Comparison of ENCODE assay signal across 8 mouse cellular contexts in the genomic region with DNA sequence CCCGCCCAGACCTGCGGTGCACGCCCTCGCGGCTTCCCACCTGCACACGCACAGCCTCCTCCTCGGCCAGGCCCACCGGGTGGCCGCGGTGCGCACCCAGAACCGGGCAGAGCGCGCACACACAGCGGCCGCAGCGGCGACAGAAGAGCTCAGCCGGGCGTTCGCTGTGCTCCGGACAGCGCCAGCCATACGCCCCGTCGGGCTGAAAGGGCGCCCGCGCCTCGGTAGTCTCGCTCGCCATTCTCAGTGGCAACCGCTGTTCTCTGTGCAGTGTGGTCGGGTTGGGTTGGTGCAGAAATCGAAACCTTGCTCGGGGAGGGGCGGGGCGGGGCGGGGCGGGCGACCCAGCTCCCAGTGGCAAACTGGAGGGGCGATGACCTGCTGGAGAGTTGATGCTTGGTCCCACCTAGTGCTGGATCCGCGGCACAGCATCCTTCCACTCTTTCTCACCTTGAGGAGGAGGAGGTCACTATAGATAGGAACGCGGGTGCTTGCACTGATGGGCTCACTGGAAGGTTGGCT. TPM values are rescaled to one million over a fixed set of nuclear protein-coding genes. Genes with fewer than 3 reads are reported as not detected.
DNase-seq lines count a peak whose midpoint lies in the region; ATAC-seq and TF ChIP-seq lines count a peak whose summit lies in the region.

A gene (minus strand): TSS at position 302 of the 522 bp plus-strand sequence.

- peak; percentile 23 to 48 for DNase-seq in adrenal gland, adult 18-20 months (ENCODE audit: low spot score in 2 of 2)
- no peak for DNase-seq in adrenal gland, adult 8-10 months
- peak; percentile 60 for DNase-seq in adrenal gland, postnatal 14 days
- DNase-seq in intestine, embryonic 14.5 days (ENCODE audit: low spot score), result peak; percentile 72
- peak; percentile 59 for DNase-seq in lung, adult 2 months
- DNase-seq in layer of hippocampus, adult 9-10 months (ENCODE audit: low spot score), result no peak

- H3K9me3 ChIP-seq in forebrain, embryonic 16.5 days (ENCODE audit: control insufficient read depth, low read length), result no peaks in the 10 kb centered on the region
- H3K9me3 ChIP-seq in intestine, embryonic 14.5 days (ENCODE audit: control insufficient read depth, low read length), result no peaks in the 10 kb centered on the region
- no peaks in the 10 kb centered on the region for H3K9me3 ChIP-seq in neural tube, embryonic 14.5 days (ENCODE audit: control insufficient read depth, low read length)

- H3K9ac ChIP-seq in forebrain, embryonic 16.5 days (replicated peaks; ENCODE audit: low read depth, low read length), result peak within 1 kb of the TSS; percentile 53
- peak within 1 kb of the TSS; percentile 40; the same call in 1 of the 2 replicates for H3K9ac ChIP-seq in intestine, embryonic 14.5 days (ENCODE audit: low read length)
- peak within 1 kb of the TSS; percentile 34; the same call in 1 of the 2 replicates for H3K9ac ChIP-seq in neural tube, embryonic 14.5 days (replicated peaks; ENCODE audit: low read depth, low read length)

- H3K4me1 ChIP-seq in forebrain, embryonic 16.5 days (replicated peaks; ENCODE audit: control insufficient read depth, insufficient read depth, low read length), result peaks cover 12% of the 10 kb centered on the region
- H3K4me1 ChIP-seq in intestine, embryonic 14.5 days (replicated peaks; ENCODE audit: control insufficient read depth, insufficient read depth, low read length), result no peaks in the 10 kb centered on the region
- H3K4me1 ChIP-seq in lung, adult 2 months (ENCODE audit: control insufficient read depth, insufficient read depth, low read length), result no peaks in the 10 kb centered on the region
- peaks cover 3% of the 10 kb centered on the region; the same call in 1 of the 2 replicates for H3K4me1 ChIP-seq in neural tube, embryonic 14.5 days (ENCODE audit: control insufficient read depth, insufficient read depth, low read length)

- WGBS in forebrain, embryonic 16.5 days, result under 1% methylated on average over 45 of the region's 46 CpGs
- WGBS in intestine, embryonic 14.5 days, result under 1% methylated on average over 46 of the region's 46 CpGs
- under 1% methylated on average over 44 of the region's 46 CpGs for WGBS in lung, adult 2 months
- WGBS in neural tube, embryonic 14.5 days, result 2% methylated on average over 45 of the region's 46 CpGs

- ATAC-seq in forebrain, embryonic 16.5 days, result peak; percentile 47; the same call in 1 of the 2 replicates
- peak; percentile 83 for ATAC-seq in intestine, embryonic 14.5 days (replicated peaks; ENCODE audit: low FRiP score, low TSS enrichment, low read depth)
- ATAC-seq in neural tube, embryonic 14.5 days (ENCODE audit: low read depth), result peak; percentile 60

- H3K36me3 ChIP-seq in forebrain, embryonic 16.5 days (ENCODE audit: control insufficient read depth, insufficient read depth), result no peaks in the 10 kb centered on the region
- no peaks in the 10 kb centered on the region for H3K36me3 ChIP-seq in intestine, embryonic 14.5 days (ENCODE audit: control insufficient read depth, insufficient read depth, low read length)
- no peaks in the 10 kb centered on the region for H3K36me3 ChIP-seq in neural tube, embryonic 14.5 days (ENCODE audit: control insufficient read depth, insufficient read depth, low read length)

- TF ChIP-seq CTCF in lung, adult 2 months (IDR thresholded peaks at IDR 0.05; ENCODE audit: insufficient read depth, low read length), result peak; percentile 60

- TF ChIP-seq POLR2A in lung, adult 2 months (IDR thresholded peaks at IDR 0.05; ENCODE audit: borderline replicate concordance, extremely low read depth, low read depth, low read length), result peak; percentile 59; the same call in 1 of the 2 replicates

- peak within 1 kb of the TSS; percentile 62 for H3K4me2 ChIP-seq in forebrain, embryonic 16.5 days (ENCODE audit: low read length)
- H3K4me2 ChIP-seq in intestine, embryonic 14.5 days (ENCODE audit: low read length), result peak within 1 kb of the TSS; percentile 57
- H3K4me2 ChIP-seq in neural tube, embryonic 14.5 days (ENCODE audit: low read depth, low read length), result peak within 1 kb of the TSS; percentile 60

- peak within 1 kb of the TSS; percentile 45 for H3K4me3 ChIP-seq in forebrain, embryonic 16.5 days (replicated peaks; ENCODE audit: low read length)
- H3K4me3 ChIP-seq in intestine, embryonic 14.5 days (ENCODE audit: low read depth, low read length), result peak within 1 kb of the TSS; percentile 44
- peak within 1 kb of the TSS; percentile 63 for H3K4me3 ChIP-seq in lung, adult 2 months (replicated peaks; ENCODE audit: extremely low read depth, low read depth, low read length)
- peak within 1 kb of the TSS; percentile 35 for H3K4me3 ChIP-seq in neural tube, embryonic 14.5 days (ENCODE audit: low read depth, low read length)

- peaks cover 35% of the 10 kb centered on the region for H3K27me3 ChIP-seq in forebrain, embryonic 16.5 days (replicated peaks; ENCODE audit: control insufficient read depth, insufficient read depth, low read length)
- peaks cover 35% of the 10 kb centered on the region for H3K27me3 ChIP-seq in intestine, embryonic 14.5 days (replicated peaks; ENCODE audit: control insufficient read depth, insufficient read depth, low read length)
- peaks cover 21% of the 10 kb centered on the region for H3K27me3 ChIP-seq in neural tube, embryonic 14.5 days (ENCODE audit: control insufficient read depth, insufficient read depth, low read length)

- no peak within 1 kb of the TSS for H3K27ac ChIP-seq in forebrain, embryonic 16.5 days (ENCODE audit: low read length)
- 0 out of 2 replicates have a peak within 1 kb of the TSS, but pooled peaks have one; percentile 19 for H3K27ac ChIP-seq in intestine, embryonic 14.5 days (ENCODE audit: low read depth)
- H3K27ac ChIP-seq in neural tube, embryonic 14.5 days (ENCODE audit: low read depth, low read length), result no peak within 1 kb of the TSS

RNA-seq across cellular contexts. Expression of the gene that starts here (rescaled TPM):
- 1 to 10 TPM; 4.7 to 5.0 TPM for total RNA-seq in adrenal gland, adult 18-20 months (2021)
- total RNA-seq in adrenal gland, adult 8-10 months (2022), result 10 to 100 TPM in 2 of 4 experiments, 1 to 10 TPM in 2; 5.1 to 12.2 (median 8.2) TPM
- 7.7 and 8.0 TPM in 2 replicates for total RNA-seq in adrenal gland, postnatal 14 days (2021)
- 0.85 and 1.4 TPM in 2 replicates for polyA plus RNA-seq in forebrain, embryonic 16.5 days (2015; fragmentation: Nextera tagmentation; extraction: Ambion mirVana)
- 10.1 and 11.4 TPM in 2 replicates for polyA plus RNA-seq in intestine, embryonic 14.5 days (2014; fragmentation: Nextera tagmentation; extraction: Ambion mirVana)
- 14.6 and 24.7 TPM in 2 replicates for polyA plus RNA-seq in lung, adult 2 months (2012; rRNA removed)
- 1.1 and 1.4 TPM in 2 replicates for polyA plus RNA-seq in neural tube, embryonic 14.5 days (2014; fragmentation: Nextera tagmentation; extraction: Ambion mirVana)

Comparison
In these comparisons a context has a peak if more than half of its experiments do, and no peak if none do; other contexts are left out.
1. DNase-seq: peak in adrenal gland, adult 18-20 months (2 of 2), adrenal gland, postnatal 14 days (single experiment), intestine, embryonic 14.5 days (single experiment) and lung, adult 2 months (single experiment); none in adrenal gland, adult 8-10 months (single experiment) and layer of hippocampus, adult 9-10 months (single experiment).
2. Peak in every context shown above with its lines, with median percentiles within 50 percentile points of each other: ATAC-seq, H3K4me2 ChIP-seq, H3K4me3 ChIP-seq and H3K9ac ChIP-seq.